In the genomic region with DNA sequence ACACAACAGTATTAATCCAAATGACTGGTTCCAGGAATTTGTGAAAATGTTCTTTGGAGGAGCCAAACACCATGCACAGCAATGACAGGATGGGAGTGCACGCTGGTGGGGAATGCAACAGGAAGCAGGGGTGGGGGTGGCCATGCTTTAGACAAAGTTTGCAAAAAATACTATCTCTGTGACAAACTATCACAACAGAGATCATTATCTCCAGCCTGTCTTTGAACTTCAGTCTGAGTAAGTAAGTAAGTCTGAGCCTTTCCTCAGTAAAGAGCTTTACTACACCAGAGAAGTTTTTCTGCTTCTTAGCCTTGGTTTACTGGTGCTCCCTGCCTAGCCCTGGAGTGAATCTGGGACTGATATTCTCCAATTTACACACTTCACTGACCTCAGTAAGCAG, we compare ENCODE assay signal across 19 mouse cellular contexts.
A peak's percentile ranks its signal among the peaks of the same experiment; 100 is the strongest.
DNase-seq lines count a peak whose midpoint lies in the region; ATAC-seq and TF ChIP-seq lines count a peak whose summit lies in the region.
"Had no signal": no experiment of that assay in that cellular context is flagged by ENCODE, and none has a peak within 500 bp of the region (broad histone marks: within the 10 kb centered on the region; RNA-seq: fewer than 3 reads in every experiment).

No protein-coding gene starts in this region.

- H3K4me3 ChIP-seq in thymus, adult 2 months (ENCODE audit: control insufficient read depth, insufficient read depth, low read length), result no peak overlapping the region
- H3K4me3 ChIP-seq in hindbrain, embryonic 13.5 days, result no peak overlapping the region
- H3K4me3 ChIP-seq: embryonic facial prominence, embryonic 13.5 days; forebrain, embryonic 12.5 days; heart, embryonic 12.5 days; hindbrain, embryonic 10.5 days; hindbrain, embryonic 15.5 days had no signal

- TF ChIP-seq CTCF in thymus, adult 2 months (IDR thresholded peaks at IDR 0.05; ENCODE audit: borderline replicate concordance, control insufficient read depth, extremely low read depth, insufficient read depth, low read length, poor library complexity), result no peak

- TF ChIP-seq POLR2A in thymus, adult 2 months (IDR thresholded peaks at IDR 0.05; ENCODE audit: control insufficient read depth, extremely low read depth, insufficient read depth, low read length, poor library complexity), result no peak

- no peak overlapping the region for H3K4me2 ChIP-seq in hindbrain, embryonic 13.5 days
- H3K4me2 ChIP-seq: embryonic facial prominence, embryonic 13.5 days; forebrain, embryonic 12.5 days; heart, embryonic 12.5 days; hindbrain, embryonic 15.5 days had no signal

- no peak overlapping the region for H3K9ac ChIP-seq in hindbrain, embryonic 13.5 days
- H3K9ac ChIP-seq: embryonic facial prominence, embryonic 13.5 days; forebrain, embryonic 12.5 days; heart, embryonic 12.5 days; hindbrain, embryonic 15.5 days had no signal

- ATAC-seq in inflammation-experienced regulatory T-cells, adult 6 months, result peak; percentile 28
- no peak for ATAC-seq in hindbrain, embryonic 13.5 days (ENCODE audit: low FRiP score)
- ATAC-seq: forebrain, embryonic 16.5 days had no signal

- H3K4me1 ChIP-seq in thymus, adult 2 months (replicated peaks; ENCODE audit: control insufficient read depth, insufficient read depth, low read length), result peaks cover 5% of the 10 kb centered on the region
- no peaks in the 10 kb centered on the region for H3K4me1 ChIP-seq in hindbrain, embryonic 13.5 days (replicated peaks)
- H3K4me1 ChIP-seq: forebrain, embryonic 12.5 days; heart, embryonic 12.5 days; hindbrain, embryonic 10.5 days; hindbrain, embryonic 15.5 days had no signal

- H3K27ac ChIP-seq in thymus, adult 2 months (ENCODE audit: control insufficient read depth, insufficient read depth, low read length), result peak overlapping the region; percentile 63
- H3K27ac ChIP-seq in hindbrain, embryonic 13.5 days, result no peak overlapping the region
- H3K27ac ChIP-seq: embryonic facial prominence, embryonic 13.5 days; forebrain, embryonic 12.5 days; hindbrain, embryonic 10.5 days; hindbrain, embryonic 15.5 days had no signal

- H3K9me3 ChIP-seq in hindbrain, embryonic 13.5 days, result no peaks in the 10 kb centered on the region
- H3K9me3 ChIP-seq: embryonic facial prominence, embryonic 13.5 days; forebrain, embryonic 12.5 days; G1E; heart, embryonic 12.5 days; hindbrain, embryonic 10.5 days; hindbrain, embryonic 15.5 days had no signal

- WGBS in thymus, adult 2 months, result 3% methylated on average over 1 of the region's 1 CpGs
- 86% methylated on average over 1 of the region's 1 CpGs for WGBS in hindbrain, embryonic 13.5 days

- no peaks in the 10 kb centered on the region for H3K36me3 ChIP-seq in thymus, adult 2 months (ENCODE audit: control insufficient read depth, insufficient read depth, low read length)
- no peaks in the 10 kb centered on the region for H3K36me3 ChIP-seq in hindbrain, embryonic 13.5 days
- H3K36me3 ChIP-seq: embryonic facial prominence, embryonic 13.5 days; forebrain, embryonic 12.5 days; G1E; heart, embryonic 12.5 days; hindbrain, embryonic 10.5 days; hindbrain, embryonic 15.5 days had no signal

- intact Hi-C loops in left cerebral cortex, postnatal 25 days (cut with DNase I), result no loop called here

- peak; percentile 18 for DNase-seq in thymus, adult 2 months
- DNase-seq in thymus, adult 18-20 months, result no peak
- peak; percentile 17 for DNase-seq in thymus, postnatal 25 days
- DNase-seq in left cerebral cortex, postnatal 25 days (ENCODE audit: low spot score in 2 of 2), result no peak
- DNase-seq in adrenal gland, postnatal 4 days (ENCODE audit: low spot score in 2 of 2), result no peak
- DNase-seq: adrenal gland, postnatal 10 days; cerebellum, adult 11-12 months; cerebellum, adult 9-10 months; cerebellum, postnatal 25 days; gastrocnemius, postnatal 25 days had no signal

- H3K27me3 ChIP-seq in thymus, adult 2 months (ENCODE audit: control insufficient read depth, insufficient read depth, low read length), result no peaks in the 10 kb centered on the region
- H3K27me3 ChIP-seq in hindbrain, embryonic 13.5 days, result no peaks in the 10 kb centered on the region
- H3K27me3 ChIP-seq: embryonic facial prominence, embryonic 13.5 days; forebrain, embryonic 12.5 days; heart, embryonic 12.5 days; hindbrain, embryonic 15.5 days had no signal

Comparison
In these comparisons a context has a peak if more than half of its experiments do, and no peak if none do; other contexts are left out.
1. DNase-seq: peak in thymus, adult 2 months (single experiment) and thymus, postnatal 25 days (single experiment); none in thymus, adult 18-20 months (0 of 2), left cerebral cortex, postnatal 25 days (0 of 2) and adrenal gland, postnatal 4 days (0 of 2).